In genomic region chr10:127003334-127003733, GRCm38 (mm10) we compare ENCODE assay signal across 18 mouse cellular contexts. TPM values are rescaled to one million over a fixed set of nuclear protein-coding genes. Genes with fewer than 3 reads are reported as not detected.
A peak's percentile ranks its signal among the peaks of the same experiment; 100 is the strongest.
DNase-seq lines count a peak whose midpoint lies in the region.
"Had no signal": no experiment of that assay in that cellular context is flagged by ENCODE, and none has a peak within 500 bp of the region (broad histone marks: within the 10 kb centered on the region; RNA-seq: fewer than 3 reads in every experiment).

No protein-coding gene starts in this region.

- DNase-seq in adrenal gland, adult (ENCODE audit: inconsistent age in 2 of 2, low spot score in 1 of 2), result peak; percentile 88 to 93
- DNase-seq in adrenal gland, postnatal 4 days (ENCODE audit: low spot score in 2 of 2), result no peak
- DNase-seq in 416B (ENCODE audit: low read depth), result peak; percentile 54
- peak; percentile 84 for DNase-seq in adrenal gland, adult 8-10 months
- peak; percentile 79 to 84 for DNase-seq in adrenal gland, postnatal 36 days
- DNase-seq in testis, postnatal 14 days (ENCODE audit: low spot score), result no peak
- DNase-seq in urinary bladder, adult 2 months (ENCODE audit: low spot score), result no peak
- DNase-seq: cerebellum, adult 8-10 months; cerebellum, postnatal 14 days; gastrocnemius, postnatal 36 days; heart, adult 11 months; heart, postnatal 10 days; heart, postnatal 4 days; kidney, adult 18-20 months had no signal

RNA-seq across cellular contexts. Expression of gene Avil, which starts 2.8 kb away (rescaled TPM):
- under 1 TPM; 0.67 to 0.90 TPM for total RNA-seq in adrenal gland, postnatal 4 days (2021)
- 1 to 10 TPM; 1.6 to 2.4 (median 2.0) TPM for total RNA-seq in adrenal gland, adult 8-10 months (2022)
- 1 to 10 TPM; 2.7 to 4.5 TPM for total RNA-seq in adrenal gland, postnatal 36 days (2021)
- 0.28 and 0.53 TPM in 2 replicates for polyA plus RNA-seq in urinary bladder, adult 2 months (2012; rRNA removed)
- total RNA-seq: common myeloid progenitor, adult 5-6 weeks had no signal
- polyA plus RNA-seq: activated CD4-positive, CD25-positive, alpha-beta regulatory T cell, adult 4 months; heart, embryonic 10.5 days had no signal

RNA-seq across cellular contexts. Expression of gene Ctdsp2, which starts 24.8 kb away (rescaled TPM):
- total RNA-seq in adrenal gland, postnatal 4 days (2021), result 100 to 1,000 TPM; 244 to 246 TPM
- 100 to 1,000 TPM; 140 to 170 (median 157) TPM for total RNA-seq in adrenal gland, adult 8-10 months (2022)
- 100 to 1,000 TPM; 102 to 158 TPM for total RNA-seq in adrenal gland, postnatal 36 days (2021)
- 146 and 191 TPM in 2 replicates for polyA plus RNA-seq in urinary bladder, adult 2 months (2012; rRNA removed)

RNA-seq across cellular contexts. Expression of gene Tsfm, which starts 27.3 kb away (rescaled TPM):
- total RNA-seq in adrenal gland, postnatal 4 days (2021), result 10 to 100 TPM; 67.0 to 70.6 TPM
- 10 to 100 TPM; 67.1 to 71.5 (median 68.1) TPM for total RNA-seq in adrenal gland, adult 8-10 months (2022)
- 10 to 100 TPM; 64.4 to 71.3 TPM for total RNA-seq in adrenal gland, postnatal 36 days (2021)
- 29.5 and 36.9 TPM in 2 replicates for polyA plus RNA-seq in urinary bladder, adult 2 months (2012; rRNA removed)

RNA-seq across cellular contexts. Expression of gene Mettl1, which starts 37.9 kb away (rescaled TPM):
- total RNA-seq in adrenal gland, postnatal 4 days (2021), result 10 to 100 TPM; 20.5 to 23.2 TPM
- 10 to 100 TPM; 19.3 to 33.1 (median 26.4) TPM for total RNA-seq in adrenal gland, adult 8-10 months (2022)
- 10 to 100 TPM; 20.1 to 21.4 TPM for total RNA-seq in adrenal gland, postnatal 36 days (2021)
- polyA plus RNA-seq in urinary bladder, adult 2 months (2012; rRNA removed), result 26.9 and 33.6 TPM in 2 replicates

RNA-seq across cellular contexts. Expression of gene Eef1akmt3, which starts 38.0 kb away (rescaled TPM):
- under 1 TPM; 0.40 to 0.53 TPM for total RNA-seq in adrenal gland, postnatal 4 days (2021)
- total RNA-seq in adrenal gland, adult 8-10 months (2022), result under 1 TPM; 0.12 to 0.66 (median 0.37) TPM
- total RNA-seq in adrenal gland, postnatal 36 days (2021), result under 1 TPM; 0.30 to 0.53 TPM
- 0.78 and 1.1 TPM in 2 replicates for polyA plus RNA-seq in urinary bladder, adult 2 months (2012; rRNA removed)
- total RNA-seq: common myeloid progenitor, adult 5-6 weeks; gastrocnemius, adult 8-10 months had no signal

Comparison
In these comparisons a context has a peak if more than half of its experiments do, and no peak if none do; other contexts are left out.
1. DNase-seq: peak in adrenal gland, adult (2 of 2), 416B (single experiment), adrenal gland, adult 8-10 months (single experiment) and adrenal gland, postnatal 36 days (2 of 2); none in adrenal gland, postnatal 4 days (0 of 2), testis, postnatal 14 days (single experiment) and urinary bladder, adult 2 months (single experiment).